In the genomic region with DNA sequence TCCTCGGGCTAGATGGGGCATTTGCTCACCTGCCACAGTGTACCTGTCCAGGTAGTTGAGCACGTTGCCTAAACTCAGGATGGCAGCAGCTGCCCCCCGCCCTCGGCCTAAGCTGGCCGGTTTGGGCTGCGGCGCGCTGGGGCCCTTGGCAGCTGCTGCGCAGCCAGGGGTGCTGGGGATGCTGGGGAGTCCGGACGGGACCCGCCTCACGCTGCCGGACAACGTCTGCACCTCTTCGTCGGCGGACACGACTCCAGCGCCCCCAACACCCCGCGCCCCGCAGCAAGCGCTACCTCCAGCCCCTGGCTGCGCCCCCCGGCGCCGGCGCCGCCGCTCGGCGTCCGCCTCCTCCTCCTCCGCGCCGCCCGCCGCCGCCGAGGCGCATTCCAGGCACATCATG, we compare ENCODE assay signal across 8 mouse cellular contexts. TPM values are rescaled to one million over a fixed set of nuclear protein-coding genes. Genes with fewer than 3 reads are reported as not detected.
DNase-seq lines count a peak whose midpoint lies in the region; ATAC-seq and TF ChIP-seq lines count a peak whose summit lies in the region.

No protein-coding gene starts in this region.

- peak overlapping the region; percentile 63; the same call in 1 of the 2 replicates for H3K27ac ChIP-seq in limb, embryonic 10.5 days
- no peak overlapping the region for H3K27ac ChIP-seq in small intestine, adult 2 months (ENCODE audit: insufficient read depth, low read depth, low read length)

- H3K27me3 ChIP-seq in erythroblast, embryonic 14.5 days (ENCODE audit: control insufficient read depth), result peaks cover 40% of the 10 kb centered on the region
- H3K27me3 ChIP-seq in limb, embryonic 10.5 days (ENCODE audit: low read depth, poor library complexity, severe bottlenecking), result peaks cover 53% of the 10 kb centered on the region
- H3K27me3 ChIP-seq in small intestine, adult 2 months (ENCODE audit: control insufficient read depth, insufficient read depth, low read length), result 0 out of 2 replicates have a peak, but pooled peaks cover 3% of the 10 kb centered on the region

- peak overlapping the region; percentile 58 for H3K4me3 ChIP-seq in erythroblast, embryonic 14.5 days (replicated peaks)
- H3K4me3 ChIP-seq in limb, embryonic 10.5 days, result peak overlapping the region; percentile 67
- H3K4me3 ChIP-seq in small intestine, adult 2 months (ENCODE audit: low read depth, low read length), result peak overlapping the region; percentile 69

- TF ChIP-seq CTCF in small intestine, adult 2 months (IDR thresholded peaks at IDR 0.05; ENCODE audit: extremely low read depth, insufficient read length, insufficient replicate concordance, low read depth, low read length), result no peak

- H3K36me3 ChIP-seq in erythroblast, embryonic 14.5 days (ENCODE audit: control insufficient read depth), result no peaks in the 10 kb centered on the region
- H3K36me3 ChIP-seq in limb, embryonic 10.5 days, result no peaks in the 10 kb centered on the region
- no peaks in the 10 kb centered on the region for H3K36me3 ChIP-seq in small intestine, adult 2 months (ENCODE audit: control insufficient read depth, insufficient read depth, low read length)

- intact Hi-C loops in gastrocnemius, postnatal 36 days (cut with DNase I), result loop anchor here (2.0 kb wide), 1 partner anchor 73 kb away; no protein-coding TSS in a partner anchor

- no peak for ATAC-seq in erythroblast, adult 5-6 weeks (replicated peaks; ENCODE audit: low FRiP score, poor library complexity, severe bottlenecking)

- no peak for TF ChIP-seq POLR2A in small intestine, adult 2 months (IDR thresholded peaks at IDR 0.05; ENCODE audit: low read depth, low read length)

- H3K4me1 ChIP-seq in erythroblast, embryonic 14.5 days (ENCODE audit: control insufficient read depth), result peaks cover 41% of the 10 kb centered on the region
- H3K4me1 ChIP-seq in limb, embryonic 10.5 days, result peaks cover 31% of the 10 kb centered on the region
- H3K4me1 ChIP-seq in small intestine, adult 2 months (ENCODE audit: control insufficient read depth, insufficient read depth, insufficient read length, low read length), result peaks cover 10% of the 10 kb centered on the region

- H3K9me3 ChIP-seq in erythroblast, embryonic 14.5 days (ENCODE audit: control insufficient read depth, low read length), result no peaks in the 10 kb centered on the region
- H3K9me3 ChIP-seq in limb, embryonic 10.5 days (replicated peaks), result no peaks in the 10 kb centered on the region

- WGBS in limb, embryonic 10.5 days, result 3% methylated on average over 41 of the region's 42 CpGs
- WGBS in small intestine, adult 2 months, result under 1% methylated on average over 42 of the region's 42 CpGs

- DNase-seq in right cerebral cortex, postnatal 25 days, result peak; percentile 38
- DNase-seq in right cerebral cortex, adult 18-20 months, result no peak
- DNase-seq in limb, embryonic 10.5 days (ENCODE audit: low spot score), result no peak
- DNase-seq in gastrocnemius, postnatal 36 days, result no peak
- DNase-seq in adipocyte (ENCODE audit: low spot score), result no peak

RNA-seq across cellular contexts. Expression of a gene that starts 0.3 kb away (rescaled TPM):
- polyA plus RNA-seq in erythroblast, embryonic 14.5 days (2012), result 0.10 and 0.16 TPM in 2 replicates
- total RNA-seq in erythroblast, adult 5-6 weeks (2015; ENCODE audit: low replicate concordance), result 1.3 TPM in 1 of 2 replicates, not detected in the other
- total RNA-seq in erythroblast, adult 5-6 weeks (2017; ENCODE audit: low replicate concordance), result 1.4 and 2.0 TPM in 2 replicates
- polyA plus RNA-seq in limb, embryonic 10.5 days (2016; fragmentation: Nextera tagmentation; extraction: Ambion mirVana), result 2.8 and 3.0 TPM in 2 replicates
- 65.9 and 77.7 TPM in 2 replicates for polyA plus RNA-seq in small intestine, adult 2 months (2012; rRNA removed)
- total RNA-seq in gastrocnemius, postnatal 36 days (2021), result 10 to 100 TPM; 21.3 to 25.1 TPM

RNA-seq across cellular contexts. Expression of a gene that starts 48.2 kb away (rescaled TPM):
- 4.1 TPM in 2 replicates for polyA plus RNA-seq in erythroblast, embryonic 14.5 days (2012)
- total RNA-seq in erythroblast, adult 5-6 weeks (2015; ENCODE audit: low replicate concordance), result 44.7 and 49.6 TPM in 2 replicates
- total RNA-seq in erythroblast, adult 5-6 weeks (2017; ENCODE audit: low replicate concordance), result 11.8 and 27.4 TPM in 2 replicates
- polyA plus RNA-seq in limb, embryonic 10.5 days (2016; fragmentation: Nextera tagmentation; extraction: Ambion mirVana), result 234 and 274 TPM in 2 replicates
- polyA plus RNA-seq in small intestine, adult 2 months (2012; rRNA removed), result 17.6 and 25.0 TPM in 2 replicates
- total RNA-seq in gastrocnemius, postnatal 36 days (2021), result 10 to 100 TPM; 48.6 to 58.9 TPM

RNA-seq across cellular contexts. Expression of a gene that starts 54.1 kb away (rescaled TPM):
- polyA plus RNA-seq in erythroblast, embryonic 14.5 days (2012), result not detected in 2 replicates
- not detected in 2 replicates for total RNA-seq in erythroblast, adult 5-6 weeks (2015; ENCODE audit: low replicate concordance)
- total RNA-seq in erythroblast, adult 5-6 weeks (2017; ENCODE audit: low replicate concordance), result not detected in 2 replicates
- 0.08 TPM in 1 of 2 replicates, not detected in the other for polyA plus RNA-seq in limb, embryonic 10.5 days (2016; fragmentation: Nextera tagmentation; extraction: Ambion mirVana)
- polyA plus RNA-seq in small intestine, adult 2 months (2012; rRNA removed), result 20.2 and 60.1 TPM in 2 replicates
- total RNA-seq in gastrocnemius, postnatal 36 days (2021), result 1 to 10 TPM in 1 of 2 experiments, under 1 TPM in 1; 0.28 to 1.0 TPM

Comparison
In these comparisons a context has a peak if more than half of its experiments do, and no peak if none do; other contexts are left out.
1. RNA of a gene that starts 0.3 kb away (polyA plus RNA-seq): 65.9 to 77.7 TPM in small intestine, adult 2 months; 2.8 to 3.0 TPM in limb, embryonic 10.5 days and 0.10 to 0.16 TPM in erythroblast, embryonic 14.5 days; every median in the first group is over 10 times any median in the second.
2. RNA of a gene that starts 54.1 kb away (polyA plus RNA-seq): 20.2 to 60.1 TPM in small intestine, adult 2 months; 0.08 TPM in limb, embryonic 10.5 days and not detected in erythroblast, embryonic 14.5 days; every median in the first group is over 10 times any median in the second.
3. Peak in every context shown above with its lines, with median percentiles within 50 percentile points of each other: H3K4me3 ChIP-seq.